Mouse (Mus musculus) lung, adult 18-20 months (tissue): ENCODE results near the gene Gm13694.
"Not testable (repeated sequence)": the region's sequence is repeated elsewhere in the genome, so short reads cannot be mapped to it uniquely, and the experiment has no call there.

Experiments used
- DNase-seq, 2 experiments: peaks; one replicate each; pipeline ENCODE4 v3.0.0; 2022; ENCODE audit warnings: mixed read lengths in 2 of 2

Gene Gm13694

DNA sequence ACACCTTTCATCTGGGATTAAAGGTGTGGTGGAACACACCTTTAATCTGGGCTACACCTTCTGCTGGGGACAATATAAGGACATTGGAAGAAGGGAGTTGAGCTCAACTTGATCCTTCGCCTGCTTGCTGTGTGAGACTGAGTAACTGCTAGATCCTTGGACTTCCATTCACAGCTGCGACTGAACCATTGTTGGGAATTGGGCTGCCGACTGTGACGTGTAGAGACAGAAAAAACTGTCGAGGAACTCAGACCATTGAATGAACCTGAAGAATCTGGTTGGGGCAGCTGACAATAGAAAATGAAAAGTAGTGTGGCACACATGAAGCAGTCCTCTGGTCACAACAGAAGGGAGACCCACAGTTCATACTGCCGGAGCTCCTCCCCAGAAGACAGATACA is at the start of gene Gm13694:
TSS of gene Gm13694 (plus strand) at position 301 of the 400 bp plus-strand sequence.
- not testable (repeated sequence) for DNase-seq

- DNase-seq, result no peak
Observed at GRCm38 (mm10) chr2:83929478-83930088, 49.1 kb upstream of the Gm13694 start.

- peak in 1 of 2 experiments; percentile 5 for DNase-seq
Observed at GRCm38 (mm10) chr2:83940931-83941361, 37.8 kb upstream of the Gm13694 start, which contains the start of gene Zswim2. Gene Zswim2 (minus strand): TSS chr2:83941228.

- no peak for DNase-seq
Observed at GRCm38 (mm10) chr2:83941378-83941777, 37.4 kb upstream of the Gm13694 start.

GRCm38 (mm10) chr2:83941792-83942191 is 36.9 kb upstream of the Gm13694 start:
- DNase-seq, result no peak

DNA sequence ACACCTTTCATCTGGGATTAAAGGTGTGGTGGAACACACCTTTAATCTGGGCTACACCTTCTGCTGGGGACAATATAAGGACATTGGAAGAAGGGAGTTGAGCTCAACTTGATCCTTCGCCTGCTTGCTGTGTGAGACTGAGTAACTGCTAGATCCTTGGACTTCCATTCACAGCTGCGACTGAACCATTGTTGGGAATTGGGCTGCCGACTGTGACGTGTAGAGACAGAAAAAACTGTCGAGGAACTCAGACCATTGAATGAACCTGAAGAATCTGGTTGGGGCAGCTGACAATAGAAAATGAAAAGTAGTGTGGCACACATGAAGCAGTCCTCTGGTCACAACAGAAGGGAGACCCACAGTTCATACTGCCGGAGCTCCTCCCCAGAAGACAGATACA is 23.3 kb upstream of the Gm13694 start, which contains the start of gene Gm13698:
TSS of gene Gm13698 (plus strand) at position 301 of the 400 bp plus-strand sequence.
- DNase-seq, result not testable (repeated sequence)

DNA sequence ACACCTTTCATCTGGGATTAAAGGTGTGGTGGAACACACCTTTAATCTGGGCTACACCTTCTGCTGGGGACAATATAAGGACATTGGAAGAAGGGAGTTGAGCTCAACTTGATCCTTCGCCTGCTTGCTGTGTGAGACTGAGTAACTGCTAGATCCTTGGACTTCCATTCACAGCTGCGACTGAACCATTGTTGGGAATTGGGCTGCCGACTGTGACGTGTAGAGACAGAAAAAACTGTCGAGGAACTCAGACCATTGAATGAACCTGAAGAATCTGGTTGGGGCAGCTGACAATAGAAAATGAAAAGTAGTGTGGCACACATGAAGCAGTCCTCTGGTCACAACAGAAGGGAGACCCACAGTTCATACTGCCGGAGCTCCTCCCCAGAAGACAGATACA is 17.5 kb upstream of the Gm13694 start, which contains the start of gene Gm13693:
TSS of gene Gm13693 (plus strand) at position 301 of the 400 bp plus-strand sequence.
- not testable (repeated sequence) for DNase-seq

DNA sequence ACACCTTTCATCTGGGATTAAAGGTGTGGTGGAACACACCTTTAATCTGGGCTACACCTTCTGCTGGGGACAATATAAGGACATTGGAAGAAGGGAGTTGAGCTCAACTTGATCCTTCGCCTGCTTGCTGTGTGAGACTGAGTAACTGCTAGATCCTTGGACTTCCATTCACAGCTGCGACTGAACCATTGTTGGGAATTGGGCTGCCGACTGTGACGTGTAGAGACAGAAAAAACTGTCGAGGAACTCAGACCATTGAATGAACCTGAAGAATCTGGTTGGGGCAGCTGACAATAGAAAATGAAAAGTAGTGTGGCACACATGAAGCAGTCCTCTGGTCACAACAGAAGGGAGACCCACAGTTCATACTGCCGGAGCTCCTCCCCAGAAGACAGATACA is 11.7 kb upstream of the Gm13694 start, which contains the start of gene Gm13695:
TSS of gene Gm13695 (plus strand) at position 301 of the 400 bp plus-strand sequence.
- not testable (repeated sequence) for DNase-seq

DNA sequence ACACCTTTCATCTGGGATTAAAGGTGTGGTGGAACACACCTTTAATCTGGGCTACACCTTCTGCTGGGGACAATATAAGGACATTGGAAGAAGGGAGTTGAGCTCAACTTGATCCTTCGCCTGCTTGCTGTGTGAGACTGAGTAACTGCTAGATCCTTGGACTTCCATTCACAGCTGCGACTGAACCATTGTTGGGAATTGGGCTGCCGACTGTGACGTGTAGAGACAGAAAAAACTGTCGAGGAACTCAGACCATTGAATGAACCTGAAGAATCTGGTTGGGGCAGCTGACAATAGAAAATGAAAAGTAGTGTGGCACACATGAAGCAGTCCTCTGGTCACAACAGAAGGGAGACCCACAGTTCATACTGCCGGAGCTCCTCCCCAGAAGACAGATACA is 5.9 kb upstream of the Gm13694 start, which contains the start of gene Gm13696:
TSS of gene Gm13696 (plus strand) at position 301 of the 400 bp plus-strand sequence.
- not testable (repeated sequence) for DNase-seq

DNA sequence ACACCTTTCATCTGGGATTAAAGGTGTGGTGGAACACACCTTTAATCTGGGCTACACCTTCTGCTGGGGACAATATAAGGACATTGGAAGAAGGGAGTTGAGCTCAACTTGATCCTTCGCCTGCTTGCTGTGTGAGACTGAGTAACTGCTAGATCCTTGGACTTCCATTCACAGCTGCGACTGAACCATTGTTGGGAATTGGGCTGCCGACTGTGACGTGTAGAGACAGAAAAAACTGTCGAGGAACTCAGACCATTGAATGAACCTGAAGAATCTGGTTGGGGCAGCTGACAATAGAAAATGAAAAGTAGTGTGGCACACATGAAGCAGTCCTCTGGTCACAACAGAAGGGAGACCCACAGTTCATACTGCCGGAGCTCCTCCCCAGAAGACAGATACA is 5.7 kb downstream of the Gm13694 start, which contains the start of gene Gm13697:
TSS of gene Gm13697 (plus strand) at position 301 of the 400 bp plus-strand sequence.
- DNase-seq, result not testable (repeated sequence)

- not testable (repeated sequence) for DNase-seq
Observed at GRCm38 (mm10) chr2:83990253-83990652, 11.5 kb downstream of the Gm13694 start, which contains the start of gene Gm13691. Gene Gm13691 (plus strand): TSS chr2:83990553.

DNA sequence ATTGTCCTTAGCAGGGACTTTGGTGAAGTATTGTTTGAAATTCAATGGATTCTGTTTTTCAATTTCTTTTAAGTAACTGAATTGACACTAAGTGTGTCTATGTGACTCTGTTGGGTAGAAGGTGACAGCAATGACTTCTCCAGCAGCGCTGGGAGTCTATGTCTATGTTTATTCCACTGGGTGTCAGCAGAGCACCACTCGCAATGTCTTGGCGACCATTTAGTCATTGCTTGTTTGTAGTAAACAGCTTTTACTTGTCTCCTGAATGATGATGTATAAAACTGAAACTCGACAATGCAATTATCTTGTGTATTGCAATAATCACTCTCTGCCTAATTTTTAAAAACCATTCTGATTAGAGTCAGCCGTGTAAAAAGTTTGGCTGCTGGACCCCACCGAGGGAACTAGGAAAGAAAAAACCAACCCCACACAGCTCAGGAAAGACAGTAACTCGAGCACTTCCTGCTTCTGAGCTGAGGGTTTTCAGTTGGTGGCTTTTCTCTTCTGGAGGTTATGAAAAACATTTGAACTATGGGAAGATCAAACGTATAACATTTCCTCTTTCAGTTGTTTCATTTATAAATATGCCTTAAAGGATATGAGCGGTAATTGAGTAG is 15.0 kb downstream of the Gm13694 start:
- not testable (repeated sequence) for DNase-seq

GRCm38 (mm10) chr2:83994526-83994925 is 15.8 kb downstream of the Gm13694 start:
- not testable (repeated sequence) for DNase-seq

DNA sequence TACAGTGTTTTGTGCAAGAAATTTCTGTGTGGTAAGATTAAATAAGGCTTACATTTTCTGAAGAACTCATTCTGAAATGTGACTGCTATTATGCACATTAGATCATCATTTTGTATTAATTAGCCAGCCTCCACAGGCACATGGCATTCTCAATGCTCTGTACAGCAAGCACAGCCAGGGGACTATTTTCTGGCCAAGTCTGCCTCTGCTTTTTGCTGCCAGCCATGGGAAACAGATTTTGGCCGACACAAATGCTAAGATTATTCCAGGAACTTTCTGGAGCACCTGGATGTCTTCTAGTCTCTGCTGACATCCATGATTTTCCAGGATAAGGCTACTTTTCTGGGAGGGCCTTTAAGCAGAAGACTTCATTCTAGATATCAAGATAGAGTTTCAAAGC is 30.2 kb downstream of the Gm13694 start:
- DNase-seq, result no peak

- no peak for DNase-seq
Observed at GRCm38 (mm10) chr2:84009818-84010217, 31.1 kb downstream of the Gm13694 start.

- no peak for DNase-seq
Observed at GRCm38 (mm10) chr2:84014572-84014971, 35.8 kb downstream of the Gm13694 start.

- DNase-seq, result not testable (repeated sequence)
Observed at GRCm38 (mm10) chr2:84016291-84016690, 37.6 kb downstream of the Gm13694 start.

GRCm38 (mm10) chr2:84018330-84018729 is 39.6 kb downstream of the Gm13694 start:
- no peak for DNase-seq

- peak; percentile 36 to 49 for DNase-seq
Observed at GRCm38 (mm10) chr2:84019519-84020305, 41.0 kb downstream of the Gm13694 start.

GRCm38 (mm10) chr2:84021930-84022329 is 43.2 kb downstream of the Gm13694 start:
- no peak for DNase-seq

DNA sequence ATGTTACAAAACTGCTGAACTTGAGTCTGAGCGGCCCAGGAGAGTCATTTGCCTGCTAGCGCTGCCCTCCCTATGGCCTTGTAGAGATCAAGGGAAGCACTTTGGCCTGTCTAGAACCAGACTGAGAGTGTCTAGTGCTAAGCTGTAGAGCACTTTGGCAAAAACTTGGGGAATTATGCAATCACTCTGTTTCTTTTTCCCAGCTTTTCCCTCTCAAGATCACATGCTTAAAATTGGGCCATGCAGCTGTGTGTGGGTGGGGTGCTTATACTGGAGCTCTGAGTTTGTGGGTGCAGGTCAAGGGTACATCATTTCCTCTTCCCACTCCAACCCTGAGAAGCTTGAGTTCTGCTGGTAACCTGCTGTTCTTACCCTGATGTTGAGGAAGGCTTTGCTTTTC is 44.2 kb downstream of the Gm13694 start:
- DNase-seq, result peak; percentile 46 to 56

- DNase-seq, result no peak
Observed at GRCm38 (mm10) chr2:84023319-84023718, 44.6 kb downstream of the Gm13694 start.

- peak; percentile 35 to 53 for DNase-seq
Observed at GRCm38 (mm10) chr2:84025217-84025616, 46.5 kb downstream of the Gm13694 start.
